Mouse (Mus musculus): ENCODE measurements around the gene Parp1.
A peak's percentile ranks its signal among the peaks of the same experiment; 100 is the strongest.

Parp1 gene

GRCm38 (mm10) chr1:180568761-180569452, at the start of gene Parp1:
Parp1 (plus strand) TSS chr1:180568924.
- DNase-seq, result peak; percentile 98

- no peak for DNase-seq
Observed at GRCm38 (mm10) chr1:180519520-180519919, 49.2 kb upstream of the Parp1 start.

GRCm38 (mm10) chr1:180520190-180520589, 48.5 kb upstream of the Parp1 start:
- no peak for DNase-seq

GRCm38 (mm10) chr1:180523320-180523719, 45.4 kb upstream of the Parp1 start:
- DNase-seq, result no peak

- no peak for DNase-seq
Observed at GRCm38 (mm10) chr1:180525301-180525700, 43.4 kb upstream of the Parp1 start.

- no peak for DNase-seq
Observed at GRCm38 (mm10) chr1:180529847-180530246, 38.9 kb upstream of the Parp1 start.

GRCm38 (mm10) chr1:180530457-180531263, 38.1 kb upstream of the Parp1 start:
- no peak for DNase-seq

- no peak for DNase-seq
Observed at GRCm38 (mm10) chr1:180532671-180533070, 36.1 kb upstream of the Parp1 start.

- DNase-seq, result no peak
Observed at GRCm38 (mm10) chr1:180536719-180537118, 32.0 kb upstream of the Parp1 start.

- DNase-seq, result no peak
Observed at GRCm38 (mm10) chr1:180541251-180541650, 27.5 kb upstream of the Parp1 start.

GRCm38 (mm10) chr1:180541883-180542711, 26.6 kb upstream of the Parp1 start:
- DNase-seq, result no peak

GRCm38 (mm10) chr1:180542712-180543371, 25.9 kb upstream of the Parp1 start:
- DNase-seq, result no peak

GRCm38 (mm10) chr1:180545918-180546545, 22.7 kb upstream of the Parp1 start:
- no peak for DNase-seq

GRCm38 (mm10) chr1:180546798-180547750, 21.6 kb upstream of the Parp1 start:
- peak in 1 of 2 experiments; percentile 41 for DNase-seq

GRCm38 (mm10) chr1:180547751-180548669, 20.7 kb upstream of the Parp1 start:
- peak; percentile 62 to 79 for DNase-seq

- no peak for DNase-seq
Observed at GRCm38 (mm10) chr1:180549539-180550308, 19.0 kb upstream of the Parp1 start.

- peak; percentile 59 to 70 for DNase-seq
Observed at GRCm38 (mm10) chr1:180550770-180551169, 18.0 kb upstream of the Parp1 start.

- no peak for DNase-seq
Observed at GRCm38 (mm10) chr1:180556899-180557298, 11.8 kb upstream of the Parp1 start.

- no peak for DNase-seq
Observed at GRCm38 (mm10) chr1:180559454-180559853, 9.3 kb upstream of the Parp1 start.

Measured in kidney, postnatal 4 days (tissue).